Mouse (Mus musculus) midbrain, embryonic 12.5 days (tissue): ENCODE data around the gene Retreg1. TPM values are rescaled to one million over a fixed set of nuclear protein-coding genes. Genes with fewer than 3 reads are reported as not detected.
A peak's percentile ranks its signal among the peaks of the same experiment; 100 is the strongest.
"Not testable (repeated sequence)": the region's sequence is repeated elsewhere in the genome, so short reads cannot be mapped to it uniquely, and the experiment has no call there.

Experiments
- ATAC-seq: fragments of 200-750 bp; cut with Nextera tagmentation; 2 replicates; pipeline ENCODE4 v1.8.0; 2017; ENCODE audit warnings: low read depth, moderate TSS enrichment, moderate library complexity; ENCODE audit not compliant: low FRiP score
- H3K27ac ChIP-seq: fragments of 300-500 bp; sonication (generic); replicated peaks from 2 replicates; pipeline ENCODE4 v1.5.1; 2016; ENCODE audit warnings: mild to moderate bottlenecking
- H3K27me3 ChIP-seq: fragments of 300-500 bp; sonication (generic); 2 replicates; pipeline ENCODE4 v1.6.1; 2016; ENCODE audit warnings: mild to moderate bottlenecking
- H3K36me3 ChIP-seq: fragments of 300-500 bp; sonication (generic); 2 replicates; pipeline ENCODE4 v1.6.1; 2016
- H3K4me1 ChIP-seq: fragments of 300-500 bp; sonication (generic); 2 replicates; pipeline ENCODE4 v1.6.1; 2016
- H3K4me2 ChIP-seq: fragments of 300-500 bp; sonication (generic); replicated peaks from 2 replicates; pipeline ENCODE4 v1.6.1; 2016; ENCODE audit warnings: mild to moderate bottlenecking, moderate library complexity
- H3K4me3 ChIP-seq: fragments of 300-500 bp; sonication (generic); 2 replicates; pipeline ENCODE4 v1.5.1; 2016; ENCODE audit warnings: mild to moderate bottlenecking
- H3K9ac ChIP-seq: fragments of 300-500 bp; sonication (generic); replicated peaks from 2 replicates; pipeline ENCODE4 v1.6.1; 2016; ENCODE audit warnings: mild to moderate bottlenecking, moderate library complexity
- H3K9me3 ChIP-seq: fragments of 300-500 bp; sonication (generic); 2 replicates; pipeline ENCODE4 v1.6.1; 2016; ENCODE audit warnings: mild to moderate bottlenecking
- WGBS: fragments of 180-500 bp; shearing (Covaris S2); methylation state at CpG from one replicate; pipeline ENCODE4 v1.1.7; 2016; 5-methylcytosine and 5-hydroxymethylcytosine counted together
- polyA plus RNA-seq: library from polyadenylated mRNA; unstranded; fragments of >200 nt; fragmentation: Nextera tagmentation; extraction: Ambion mirVana; gene quantifications from 2 replicates; pipeline ENCODE4 v1.2.1, GENCODE M21; 2016

Retreg1 gene
- polyA plus RNA-seq, 1 experiment from 2014 or later = 4.4 TPM

GRCm38 (mm10) chr15:25957651-25958050 is 114.7 kb downstream of the Retreg1 start:
- no peak for ATAC-seq
- Histone ChIP-seq H3K4me1 (peaks cover 3% of the 10 kb centered on the region; the same call in 1 of the 2 replicates), H3K27ac (no peak overlapping the region), H3K27me3 (no peaks in the 10 kb centered on the region), H3K9me3 (no peaks in the 10 kb centered on the region), H3K4me3 (no peak overlapping the region), H3K36me3 (no peaks in the 10 kb centered on the region), H3K9ac (no peak overlapping the region), H3K4me2 (no peak overlapping the region)
- 88% methylated on average over 10 of the region's 10 CpGs for WGBS

- peaks cover 3% of the 10 kb centered on the region; the same call in 1 of the 2 replicates for H3K4me1 ChIP-seq
- H3K4me3 ChIP-seq = no peak overlapping the region
- no peak overlapping the region for H3K27ac ChIP-seq
- H3K4me2 ChIP-seq = no peak overlapping the region
- WGBS = 39% methylated on average over 5 of the region's 5 CpGs
- no peaks in the 10 kb centered on the region for H3K36me3 ChIP-seq
- peak; percentile 66; the same call in 1 of the 2 replicates for ATAC-seq
- H3K27me3 ChIP-seq = no peaks in the 10 kb centered on the region
- no peak overlapping the region for H3K9ac ChIP-seq
- no peaks in the 10 kb centered on the region for H3K9me3 ChIP-seq
Observed at GRCm38 (mm10) chr15:25959375-25959774, 116.4 kb downstream of the Retreg1 start.

- no peaks in the 10 kb centered on the region for H3K36me3 ChIP-seq
- 85% methylated on average over 5 of the region's 5 CpGs for WGBS
- no peaks in the 10 kb centered on the region for H3K9me3 ChIP-seq
- ATAC-seq = no peak
- no peak overlapping the region for H3K9ac ChIP-seq
- H3K4me1 ChIP-seq = peaks cover 3% of the 10 kb centered on the region; the same call in 1 of the 2 replicates
- H3K27ac ChIP-seq = no peak overlapping the region
- no peak overlapping the region for H3K4me3 ChIP-seq
- H3K4me2 ChIP-seq = no peak overlapping the region
- H3K27me3 ChIP-seq = no peaks in the 10 kb centered on the region
Observed at GRCm38 (mm10) chr15:25960231-25960630, 117.3 kb downstream of the Retreg1 start.

- H3K36me3 ChIP-seq = no peaks in the 10 kb centered on the region
- H3K9ac ChIP-seq = no peak overlapping the region
- no peak for ATAC-seq
- no peaks in the 10 kb centered on the region for H3K9me3 ChIP-seq
- 83% methylated on average over 6 of the region's 6 CpGs for WGBS
- H3K4me3 ChIP-seq = no peak overlapping the region
- no peak overlapping the region for H3K4me2 ChIP-seq
- no peak overlapping the region for H3K27ac ChIP-seq
- no peaks in the 10 kb centered on the region for H3K4me1 ChIP-seq
- no peaks in the 10 kb centered on the region; the same call in 1 of the 2 replicates for H3K27me3 ChIP-seq
Observed at GRCm38 (mm10) chr15:25966220-25966774, 123.3 kb downstream of the Retreg1 start.

GRCm38 (mm10) chr15:25971596-25971995 is 128.6 kb downstream of the Retreg1 start:
- Histone ChIP-seq H3K4me1 (no peaks in the 10 kb centered on the region), H3K36me3 (no peaks in the 10 kb centered on the region), H3K4me2 (no peak overlapping the region), H3K9me3 (no peaks in the 10 kb centered on the region), H3K4me3 (no peak overlapping the region), H3K27ac (no peak overlapping the region), H3K27me3 (no peaks in the 10 kb centered on the region; the same call in 1 of the 2 replicates), H3K9ac (no peak overlapping the region)
- no peak for ATAC-seq
- 87% methylated on average over 9 of the region's 9 CpGs for WGBS

- Histone ChIP-seq H3K9me3 (no peaks in the 10 kb centered on the region), H3K4me3 (no peak overlapping the region), H3K27me3 (no peaks in the 10 kb centered on the region; the same call in 1 of the 2 replicates), H3K36me3 (no peaks in the 10 kb centered on the region), H3K27ac (no peak overlapping the region), H3K9ac (no peak overlapping the region), H3K4me1 (no peaks in the 10 kb centered on the region), H3K4me2 (no peak overlapping the region)
- WGBS = 90% methylated on average over 5 of the region's 5 CpGs
- ATAC-seq = no peak
Observed at GRCm38 (mm10) chr15:25972758-25973157, 129.8 kb downstream of the Retreg1 start.

- Histone ChIP-seq H3K27me3 (no peaks in the 10 kb centered on the region), H3K27ac (no peak overlapping the region), H3K4me1 (no peaks in the 10 kb centered on the region), H3K36me3 (no peaks in the 10 kb centered on the region), H3K4me3 (no peak overlapping the region), H3K9me3 (no peaks in the 10 kb centered on the region), H3K9ac (no peak overlapping the region), H3K4me2 (no peak overlapping the region)
- ATAC-seq = no peak
- WGBS = 90% methylated on average over 4 of the region's 4 CpGs
Observed at GRCm38 (mm10) chr15:25974352-25974751, 131.4 kb downstream of the Retreg1 start.

GRCm38 (mm10) chr15:25975810-25976209 is 132.8 kb downstream of the Retreg1 start:
- H3K27me3 ChIP-seq = no peaks in the 10 kb centered on the region
- no peaks in the 10 kb centered on the region for H3K36me3 ChIP-seq
- 91% methylated on average over 6 of the region's 6 CpGs for WGBS
- no peak for ATAC-seq
- no peaks in the 10 kb centered on the region for H3K9me3 ChIP-seq
- no peak overlapping the region for H3K4me3 ChIP-seq
- no peaks in the 10 kb centered on the region for H3K4me1 ChIP-seq
- no peak overlapping the region for H3K27ac ChIP-seq
- no peak overlapping the region for H3K4me2 ChIP-seq
- no peak overlapping the region for H3K9ac ChIP-seq

- peak; percentile 24; the same call in 1 of the 2 replicates for ATAC-seq
- Histone ChIP-seq H3K4me1 (peaks cover 15% of the 10 kb centered on the region), H3K9ac (peak overlapping the region; percentile 53), H3K4me3 (peak overlapping the region; percentile 99), H3K27ac (peak overlapping the region; percentile 87), H3K4me2 (peak overlapping the region; percentile 97), H3K36me3 (peaks cover 16% of the 10 kb centered on the region)
- H3K9me3 ChIP-seq, H3K27me3 ChIP-seq: not testable (repeated sequence)
- whole genome bisulfite sequencing = 19% methylated on average over 6 of the region's 6 CpGs
Observed at GRCm38 (mm10) chr15:25983614-25984013, 140.6 kb downstream of the Retreg1 start.

- H3K4me2 ChIP-seq = peak within 1 kb of the TSS; percentile 97
- H3K4me3 ChIP-seq = peak within 1 kb of the TSS; percentile 99
- peak within 1 kb of the TSS; percentile 87 for H3K27ac ChIP-seq
- H3K27me3 ChIP-seq = no peaks in the 10 kb centered on the region
- no peaks in the 10 kb centered on the region for H3K9me3 ChIP-seq
- under 1% methylated on average over 57 of the region's 57 CpGs for WGBS
- peak; percentile 97 for ATAC-seq
- peak within 1 kb of the TSS; percentile 85 for H3K9ac ChIP-seq
- peaks cover 15% of the 10 kb centered on the region for H3K4me1 ChIP-seq
- peaks cover 20% of the 10 kb centered on the region for H3K36me3 ChIP-seq
Observed at GRCm38 (mm10) chr15:25984067-25984733, 141.2 kb downstream of the Retreg1 start, which contains the start of gene Zfp622. Gene Zfp622 (plus strand): TSS chr15:25984366.

GRCm38 (mm10) chr15:25984734-25985492 is 141.9 kb downstream of the Retreg1 start:
- H3K27me3 ChIP-seq = no peaks in the 10 kb centered on the region
- peak overlapping the region; percentile 97 for H3K4me2 ChIP-seq
- peaks cover 26% of the 10 kb centered on the region for H3K36me3 ChIP-seq
- no peaks in the 10 kb centered on the region for H3K9me3 ChIP-seq
- H3K4me1 ChIP-seq = peaks cover 15% of the 10 kb centered on the region
- H3K9ac ChIP-seq = peak overlapping the region; percentile 85
- peak overlapping the region; percentile 87 for H3K27ac ChIP-seq
- peak overlapping the region; percentile 99 for H3K4me3 ChIP-seq
- ATAC-seq = no peak
- under 1% methylated on average over 68 of the region's 71 CpGs for WGBS
